Mouse (Mus musculus) heart, embryonic 10.5 days (tissue): ENCODE data around the gene Fut8. TPM values are rescaled to one million over a fixed set of nuclear protein-coding genes. Genes with fewer than 3 reads are reported as not detected.

ENCODE experiments used
- DNase-seq: peaks from one replicate; pipeline ENCODE4 v3.0.0-alpha.2; 2017; ENCODE audit warnings: low spot score
- H3K27ac ChIP-seq: fragments of 300-500 bp; sonication (generic); 2 replicates; pipeline ENCODE4 v1.5.1; 2016; ENCODE audit warnings: mild to moderate bottlenecking
- H3K27me3 ChIP-seq: fragments of 300-500 bp; sonication (generic); 2 replicates; pipeline ENCODE4 v1.6.1; 2016; ENCODE audit warnings: mild to moderate bottlenecking; ENCODE audit not compliant: poor library complexity, insufficient read depth, severe bottlenecking
- H3K36me3 ChIP-seq: fragments of 300-500 bp; sonication (generic); 2 replicates; pipeline ENCODE4 v1.6.1; 2016; ENCODE audit warnings: mild to moderate bottlenecking, moderate library complexity
- H3K4me1 ChIP-seq: fragments of 300-500 bp; sonication (generic); 2 replicates; pipeline ENCODE4 v1.6.1; 2016; ENCODE audit warnings: mild to moderate bottlenecking
- H3K4me3 ChIP-seq: fragments of 300-500 bp; sonication (generic); 2 replicates; pipeline ENCODE4 v1.5.1; 2016; ENCODE audit warnings: mild to moderate bottlenecking, moderate library complexity
- H3K9me3 ChIP-seq: fragments of 300-500 bp; sonication (generic); 2 replicates; pipeline ENCODE4 v1.6.1; 2016; ENCODE audit warnings: mild to moderate bottlenecking, moderate library complexity
- WGBS: fragments of 180-500 bp; shearing (Covaris S2); methylation state at CpG from one replicate; pipeline ENCODE4 v1.1.7; 2016; 5-methylcytosine and 5-hydroxymethylcytosine counted together
- polyA plus RNA-seq: library from polyadenylated mRNA; unstranded; fragments of >200 nt; fragmentation: Nextera tagmentation; extraction: Ambion mirVana; gene quantifications from 2 replicates; pipeline ENCODE4 v1.2.1, GENCODE M21; 2016

Fut8 gene
- polyA plus RNA-seq, 1 experiment from 2014 or later = 21.6 TPM

DNA sequence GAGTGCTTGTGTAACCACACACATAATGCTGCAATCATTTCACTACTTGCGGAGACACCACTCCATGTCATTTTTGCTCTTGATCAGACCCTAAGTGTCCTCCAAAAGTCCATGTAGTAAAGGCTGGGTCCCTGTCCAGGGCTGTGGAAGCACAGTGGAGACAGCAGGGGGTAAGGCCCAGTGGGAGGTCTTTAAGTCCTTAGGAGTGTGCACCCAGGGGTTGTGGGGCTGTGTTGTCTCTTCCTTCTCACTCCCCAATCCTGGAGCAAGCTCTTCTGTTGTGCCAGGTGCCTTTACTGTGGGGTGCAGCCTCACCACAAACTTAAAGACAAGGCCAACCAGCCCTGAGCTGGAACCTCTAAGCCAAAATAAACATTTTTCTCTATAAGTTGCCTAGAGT is 257.9 kb downstream of the Fut8 start:
- H3K4me3 ChIP-seq = no peak overlapping the region
- peaks cover 3% of the 10 kb centered on the region; the same call in 1 of the 2 replicates for H3K4me1 ChIP-seq
- peaks cover 57% of the 10 kb centered on the region; the same call in 1 of the 2 replicates for H3K27me3 ChIP-seq
- DNase-seq = no peak
- H3K9me3 ChIP-seq = no peaks in the 10 kb centered on the region
- H3K36me3 ChIP-seq = no peaks in the 10 kb centered on the region
- H3K27ac ChIP-seq = no peak overlapping the region
- 86% methylated on average over 1 of the region's 1 CpGs for WGBS

DNA sequence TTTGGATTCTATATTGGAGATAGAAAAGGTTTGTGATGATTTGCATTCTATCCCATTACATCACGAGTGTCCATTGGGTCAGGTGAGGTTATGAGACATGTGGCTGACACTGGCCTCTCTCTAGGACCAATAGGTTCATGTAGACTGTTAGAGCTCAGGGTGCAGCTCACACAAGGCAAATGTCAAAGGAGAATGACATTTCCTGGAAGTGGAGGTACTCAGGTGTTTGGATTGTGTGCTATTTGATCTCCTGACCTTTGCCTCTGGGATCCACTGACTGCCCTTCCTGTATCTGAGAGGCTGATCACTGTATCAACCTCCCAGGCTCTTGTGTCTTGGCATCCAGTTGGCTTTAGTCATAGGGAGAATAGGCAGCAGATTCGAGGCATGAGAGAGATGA is 260.2 kb downstream of the Fut8 start:
- no peak overlapping the region for H3K4me3 ChIP-seq
- no peak overlapping the region for H3K27ac ChIP-seq
- H3K4me1 ChIP-seq = peaks cover 19% of the 10 kb centered on the region
- H3K27me3 ChIP-seq = peaks cover 50% of the 10 kb centered on the region; the same call in 1 of the 2 replicates
- WGBS = 65% methylated on average over 2 of the region's 2 CpGs
- H3K9me3 ChIP-seq = no peaks in the 10 kb centered on the region
- no peak for DNase-seq
- H3K36me3 ChIP-seq = no peaks in the 10 kb centered on the region

DNA sequence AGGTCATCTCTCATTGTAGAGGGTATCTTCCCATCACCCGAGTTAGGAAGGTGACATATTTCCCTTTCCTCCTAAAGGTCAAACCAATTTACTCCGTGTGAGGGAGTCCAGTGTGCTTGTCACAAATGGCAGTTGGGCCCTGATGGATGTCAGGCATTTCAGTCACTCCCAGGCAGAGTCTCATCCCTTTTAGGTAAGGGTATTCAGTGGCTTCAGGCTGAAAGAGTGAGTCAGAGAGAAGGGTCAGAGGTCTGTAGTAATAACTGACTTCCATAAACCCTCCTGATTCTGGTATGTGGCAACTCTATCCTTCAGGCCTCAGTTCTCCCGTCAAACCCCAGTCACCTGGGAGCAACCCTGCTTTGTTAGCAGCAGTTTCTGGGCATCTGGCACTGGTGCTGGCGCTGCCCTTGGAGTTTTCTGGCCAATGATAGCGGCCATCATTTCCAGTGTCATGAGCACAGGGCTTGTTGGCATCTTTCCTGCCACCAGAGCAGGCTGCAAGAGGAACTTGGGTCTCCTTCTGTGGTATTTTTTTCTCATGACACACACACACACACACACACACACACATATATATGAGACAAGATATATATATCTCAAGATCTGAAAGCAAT is 262.6 kb downstream of the Fut8 start:
- 69% methylated on average over 5 of the region's 5 CpGs for WGBS
- H3K27me3 ChIP-seq = peaks cover 53% of the 10 kb centered on the region; the same call in 1 of the 2 replicates
- peak; percentile 45 for DNase-seq

DNA sequence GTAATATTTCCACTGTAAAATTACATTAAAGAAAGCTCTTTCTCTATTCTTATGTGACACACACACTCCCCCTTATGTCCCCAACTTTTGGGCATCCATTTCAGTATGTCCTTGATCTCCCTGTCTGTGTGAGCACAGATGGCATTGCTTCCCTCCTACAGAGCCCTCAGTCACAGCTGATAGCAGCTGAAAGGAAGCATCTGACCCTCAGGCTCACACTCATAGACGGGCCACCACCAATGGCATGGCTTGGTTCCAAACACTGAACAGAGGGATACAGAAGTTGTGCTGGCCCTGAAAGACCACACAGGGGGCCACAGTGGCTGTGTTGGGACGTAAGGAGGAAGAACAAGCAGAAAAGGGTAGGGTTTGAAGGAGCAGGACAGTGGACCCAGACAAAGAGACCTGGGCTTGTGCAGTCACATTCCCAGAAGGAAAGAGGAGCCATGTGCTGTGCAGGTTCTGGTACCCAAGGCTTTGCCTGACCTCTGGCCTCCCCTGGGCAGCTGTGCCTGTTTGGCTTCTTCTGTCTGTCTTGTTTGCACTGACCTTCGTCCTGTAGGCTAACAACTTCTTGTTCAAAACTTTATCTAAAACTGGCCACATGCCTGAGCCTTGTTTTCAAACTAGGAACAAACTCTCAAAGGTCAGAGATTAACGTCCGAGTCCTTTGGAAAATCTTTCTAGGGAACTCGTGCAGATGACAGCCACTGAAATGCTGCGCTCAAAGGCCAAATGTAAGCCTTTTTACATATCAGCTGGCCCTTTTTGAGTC is 263.7 kb downstream of the Fut8 start:
- WGBS = 39% methylated on average over 7 of the region's 7 CpGs
- H3K4me3 ChIP-seq = no peak overlapping the region
- DNase-seq = peak; percentile 70
- H3K27ac ChIP-seq = no peak overlapping the region
- H3K4me1 ChIP-seq = peaks cover 19% of the 10 kb centered on the region
- no peaks in the 10 kb centered on the region for H3K9me3 ChIP-seq
- peaks cover 47% of the 10 kb centered on the region; the same call in 1 of the 2 replicates for H3K27me3 ChIP-seq
- H3K36me3 ChIP-seq = no peaks in the 10 kb centered on the region

More for the DNA sequence above, 262.6 kb downstream of the Fut8 start:
- no peak overlapping the region for H3K27ac ChIP-seq
- peaks cover 19% of the 10 kb centered on the region for H3K4me1 ChIP-seq
- no peak overlapping the region for H3K4me3 ChIP-seq
- no peaks in the 10 kb centered on the region for H3K9me3 ChIP-seq
- H3K36me3 ChIP-seq = no peaks in the 10 kb centered on the region

DNA sequence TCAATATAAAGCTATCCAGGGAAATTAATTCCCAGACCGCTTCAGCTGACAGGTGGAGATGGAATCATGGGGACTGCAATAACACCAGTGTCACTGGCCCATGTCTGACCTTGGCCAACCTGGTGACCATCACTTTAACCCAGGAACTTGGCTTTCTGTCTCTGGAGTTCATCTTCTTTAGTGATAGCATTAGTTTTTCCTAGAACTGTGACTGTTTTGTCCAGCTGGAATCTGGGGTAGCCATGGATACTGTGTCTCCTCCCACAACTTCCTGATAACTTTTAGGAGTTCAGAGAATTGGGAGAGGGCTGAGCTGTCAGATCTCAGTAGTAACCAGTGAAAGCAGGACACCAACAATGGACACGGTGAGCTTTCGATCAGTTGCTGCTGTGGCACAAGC is 264.3 kb downstream of the Fut8 start:
- peak; percentile 72 for DNase-seq
- H3K36me3 ChIP-seq = no peaks in the 10 kb centered on the region
- H3K27me3 ChIP-seq = peaks cover 41% of the 10 kb centered on the region; the same call in 1 of the 2 replicates
- 62% methylated on average over 3 of the region's 3 CpGs for WGBS
- H3K27ac ChIP-seq = no peak overlapping the region
- H3K9me3 ChIP-seq = no peaks in the 10 kb centered on the region
- H3K4me1 ChIP-seq = peaks cover 19% of the 10 kb centered on the region
- no peak overlapping the region for H3K4me3 ChIP-seq

DNA sequence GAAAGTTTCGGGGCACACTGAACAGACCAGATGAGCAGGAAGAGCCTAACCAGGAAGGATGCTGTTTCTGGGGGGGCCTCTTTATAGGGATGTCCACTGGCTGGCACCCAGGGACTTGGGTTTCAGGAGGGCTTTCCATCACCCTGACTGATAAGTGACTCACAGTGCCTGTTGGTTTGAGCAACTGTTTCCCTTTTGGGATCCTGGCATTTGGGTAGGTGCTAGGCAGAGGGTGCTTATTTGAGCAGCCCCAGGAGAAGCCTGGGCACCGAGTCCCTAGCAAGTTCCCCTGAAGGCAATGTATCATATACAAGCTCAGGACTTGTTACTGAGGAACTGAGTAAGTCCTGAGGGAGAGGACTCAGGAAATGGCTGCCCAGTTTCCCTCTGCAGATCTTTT is 267.5 kb downstream of the Fut8 start:
- H3K4me1 ChIP-seq = peaks cover 16% of the 10 kb centered on the region
- no peaks in the 10 kb centered on the region for H3K9me3 ChIP-seq
- H3K36me3 ChIP-seq = no peaks in the 10 kb centered on the region
- no peak overlapping the region for H3K4me3 ChIP-seq
- H3K27ac ChIP-seq = no peak overlapping the region
- peak; percentile 58 for DNase-seq
- peaks cover 25% of the 10 kb centered on the region; the same call in 1 of the 2 replicates for H3K27me3 ChIP-seq
- 80% methylated on average over 2 of the region's 2 CpGs for WGBS

DNA sequence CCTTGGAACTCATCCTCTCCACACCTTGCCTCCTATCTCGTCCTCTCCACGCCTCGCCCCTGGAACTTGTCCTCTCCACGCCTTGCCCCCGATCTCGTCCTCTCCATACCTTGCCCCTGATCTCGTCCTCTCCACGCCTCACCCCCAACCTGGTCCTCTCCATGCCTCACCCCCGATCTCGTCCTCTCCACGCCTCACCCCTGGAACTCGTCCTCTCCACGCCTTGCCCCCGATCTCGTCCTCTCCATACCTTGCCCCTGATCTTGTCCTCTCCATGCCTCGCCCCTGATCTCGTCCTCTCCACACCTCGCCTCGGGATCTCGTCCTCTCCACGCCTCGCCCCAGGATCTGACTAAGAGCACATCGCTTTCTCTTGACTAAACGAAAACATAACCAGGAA is 269.8 kb downstream of the Fut8 start:
- Histone ChIP-seq H3K4me3 (no peak overlapping the region), H3K36me3 (no peaks in the 10 kb centered on the region), H3K4me1 (no peaks in the 10 kb centered on the region), H3K27ac (no peak overlapping the region), H3K9me3 (no peaks in the 10 kb centered on the region), H3K27me3 (peaks cover 25% of the 10 kb centered on the region; the same call in 1 of the 2 replicates)
- DNase-seq = no peak
- WGBS = 82% methylated on average over 24 of the region's 24 CpGs

DNA sequence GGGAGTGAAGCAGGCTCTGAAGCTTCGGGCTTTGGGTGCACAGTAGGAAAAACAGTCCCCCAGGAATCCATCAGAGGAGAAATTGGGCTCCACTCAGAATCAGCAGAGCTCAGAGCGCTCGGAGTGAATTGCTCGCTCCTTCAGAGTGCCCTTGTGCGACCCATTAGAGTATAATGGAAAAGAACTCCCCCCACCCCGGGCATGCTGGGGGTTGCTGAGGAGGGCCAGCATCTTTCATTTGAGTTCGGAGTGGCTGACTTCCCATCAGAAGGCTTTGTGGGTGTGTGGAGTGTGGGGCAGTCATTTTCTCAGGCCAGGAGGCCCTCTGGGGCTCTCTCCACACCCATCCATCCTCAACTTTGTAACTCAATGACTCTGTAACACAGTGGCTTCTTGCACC is 272.8 kb downstream of the Fut8 start:
- DNase-seq = no peak
- Histone ChIP-seq H3K4me1 (no peaks in the 10 kb centered on the region), H3K4me3 (no peak overlapping the region), H3K36me3 (no peaks in the 10 kb centered on the region), H3K27ac (no peak overlapping the region), H3K27me3 (peaks cover 12% of the 10 kb centered on the region; the same call in 1 of the 2 replicates), H3K9me3 (no peaks in the 10 kb centered on the region)
- 86% methylated on average over 7 of the region's 7 CpGs for WGBS

DNA sequence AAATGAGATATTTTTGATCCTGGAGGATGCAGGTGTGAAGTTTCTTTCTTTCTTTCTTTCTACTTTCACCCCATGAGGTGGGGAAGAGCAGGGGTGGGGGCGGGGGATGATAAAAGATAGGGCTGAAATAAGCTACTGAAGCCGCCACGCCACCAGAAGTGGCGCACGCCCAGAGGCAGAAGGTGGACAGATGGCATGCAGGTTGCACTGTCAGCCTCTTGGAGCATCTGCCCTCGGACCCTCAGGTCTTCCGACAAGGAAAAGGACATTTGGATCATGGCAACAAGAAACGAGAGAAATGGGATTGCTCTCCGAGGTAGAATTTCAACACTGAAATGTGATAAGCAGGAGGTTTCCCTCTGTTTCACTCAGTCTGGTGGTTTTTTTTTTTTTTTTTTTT is 273.3 kb downstream of the Fut8 start:
- Histone ChIP-seq H3K27me3 (peaks cover 10% of the 10 kb centered on the region; the same call in 1 of the 2 replicates), H3K4me1 (no peaks in the 10 kb centered on the region), H3K4me3 (no peak overlapping the region), H3K27ac (no peak overlapping the region), H3K9me3 (no peaks in the 10 kb centered on the region), H3K36me3 (no peaks in the 10 kb centered on the region)
- 79% methylated on average over 9 of the region's 9 CpGs for WGBS
- no peak for DNase-seq

DNA sequence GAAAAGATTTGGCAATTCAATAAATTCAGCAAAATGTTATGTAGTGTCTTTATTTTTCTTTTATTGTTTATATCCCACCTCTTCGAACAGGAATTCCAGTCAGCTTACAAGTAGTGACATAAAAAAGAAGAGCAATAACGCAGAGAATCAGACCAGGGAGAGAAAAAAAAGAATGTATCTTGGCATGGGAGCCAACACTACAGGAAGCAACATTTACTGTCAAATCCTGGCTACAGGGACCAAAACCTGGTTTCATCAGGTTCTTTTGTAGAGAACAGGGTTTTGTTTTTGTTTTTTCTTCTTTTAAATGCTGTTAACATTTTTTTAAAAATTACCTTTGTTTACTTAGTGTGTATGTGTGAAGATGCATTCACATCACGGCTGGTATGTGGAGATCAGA is 273.7 kb downstream of the Fut8 start:
- DNase-seq = no peak
- peaks cover 10% of the 10 kb centered on the region; the same call in 1 of the 2 replicates for H3K27me3 ChIP-seq
- H3K4me3 ChIP-seq = no peak overlapping the region
- H3K27ac ChIP-seq = no peak overlapping the region
- no peaks in the 10 kb centered on the region for H3K4me1 ChIP-seq
- 85% methylated on average over 3 of the region's 3 CpGs for WGBS
- no peaks in the 10 kb centered on the region for H3K9me3 ChIP-seq
- no peaks in the 10 kb centered on the region for H3K36me3 ChIP-seq

DNA sequence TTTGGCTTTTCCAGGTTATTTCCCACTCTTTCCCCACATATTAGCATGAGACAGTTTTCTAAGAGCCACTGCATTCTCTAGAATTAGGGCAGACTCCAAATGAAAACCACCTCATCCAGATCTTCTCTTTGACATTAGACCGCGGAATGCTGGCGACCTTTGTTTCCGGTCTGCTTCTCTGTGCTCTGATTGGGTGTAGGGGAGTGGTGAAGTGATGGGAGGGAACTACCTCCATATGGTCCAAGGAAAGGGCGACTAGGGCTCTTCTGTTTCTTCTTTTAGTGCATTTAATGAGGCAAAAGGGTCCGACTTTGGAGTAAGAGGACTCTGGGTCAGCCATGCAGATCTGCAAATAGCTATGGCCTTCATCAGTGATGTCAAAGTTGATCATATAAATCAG is 278.9 kb downstream of the Fut8 start:
- no peak overlapping the region for H3K27ac ChIP-seq
- H3K4me3 ChIP-seq = no peak overlapping the region
- H3K9me3 ChIP-seq = no peaks in the 10 kb centered on the region
- no peaks in the 10 kb centered on the region for H3K4me1 ChIP-seq
- H3K36me3 ChIP-seq = no peaks in the 10 kb centered on the region
- no peak for DNase-seq
- H3K27me3 ChIP-seq = peaks cover 17% of the 10 kb centered on the region
- 83% methylated on average over 6 of the region's 6 CpGs for WGBS

DNA sequence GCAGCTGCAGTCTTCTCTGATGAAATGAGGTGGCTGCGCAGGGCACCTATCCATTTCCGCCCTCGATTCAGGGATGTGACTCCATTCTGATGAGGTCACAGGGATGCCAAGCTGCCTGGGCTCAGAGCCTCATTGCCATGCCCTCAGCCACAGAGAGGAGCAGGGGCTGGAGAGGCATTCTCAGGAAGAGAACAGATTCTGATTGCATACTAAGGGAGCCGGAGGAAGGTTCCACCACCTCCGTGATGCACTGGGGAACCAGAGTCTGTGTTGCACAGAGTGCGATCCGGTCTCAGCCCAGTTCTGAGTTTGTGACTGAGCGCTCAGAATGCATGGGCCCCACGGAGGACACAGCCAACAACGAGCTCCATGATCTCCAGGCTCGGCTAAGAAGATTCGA is 279.8 kb downstream of the Fut8 start:
- Histone ChIP-seq H3K4me1 (no peaks in the 10 kb centered on the region), H3K4me3 (no peak overlapping the region), H3K27ac (no peak overlapping the region), H3K9me3 (no peaks in the 10 kb centered on the region), H3K36me3 (no peaks in the 10 kb centered on the region), H3K27me3 (peaks cover 17% of the 10 kb centered on the region)
- DNase-seq = no peak
- WGBS = 90% methylated on average over 12 of the region's 12 CpGs

DNA sequence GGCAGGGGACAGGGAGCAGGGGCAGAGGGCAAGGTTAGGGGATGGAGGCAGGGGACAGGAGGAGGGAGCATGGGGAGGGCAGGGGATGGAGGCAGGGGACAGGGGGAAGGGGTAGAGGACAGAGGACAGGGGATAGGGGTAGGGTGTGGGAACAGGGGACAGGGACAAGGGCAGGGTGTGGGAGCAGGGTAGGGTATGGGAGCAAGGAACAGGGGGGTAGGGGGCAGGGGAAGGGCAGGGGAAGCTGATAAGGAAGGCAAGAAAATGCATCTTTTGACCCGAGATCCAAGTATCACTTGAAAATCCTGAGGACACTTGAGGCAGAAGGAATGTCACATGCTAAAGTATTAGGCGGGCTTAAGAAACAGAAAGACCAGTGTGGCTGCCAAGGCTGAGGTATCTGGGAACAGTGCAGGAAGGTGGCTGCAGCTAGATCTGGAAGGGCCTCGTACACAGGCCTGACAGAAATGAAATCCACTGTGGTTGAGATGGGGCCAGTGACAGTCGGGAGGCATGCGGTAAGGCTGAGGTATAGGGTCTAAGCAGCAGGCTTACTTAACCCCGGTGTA is 281.7 kb downstream of the Fut8 start:
- no peaks in the 10 kb centered on the region for H3K4me1 ChIP-seq
- H3K36me3 ChIP-seq = no peaks in the 10 kb centered on the region
- H3K27ac ChIP-seq = no peak overlapping the region
- H3K9me3 ChIP-seq = no peaks in the 10 kb centered on the region
- peaks cover 17% of the 10 kb centered on the region for H3K27me3 ChIP-seq
- no peak overlapping the region for H3K4me3 ChIP-seq
- DNase-seq = no peak
- WGBS = 70% methylated on average over 6 of the region's 6 CpGs
